Mouse (Mus musculus) large intestine, adult 2 months (tissue): ENCODE measurements around the gene Myrfl. TPM values are rescaled to one million over a fixed set of nuclear protein-coding genes. Genes with fewer than 3 reads are reported as not detected.

ENCODE experiments used
- DNase-seq: peaks from one replicate; pipeline ENCODE4 v3.0.0-alpha.2; 2012; ENCODE audit warnings: low read depth, low spot score
- WGBS: fragments of 180-500 bp; shearing (Covaris S2); methylation state at CpG from one replicate; pipeline ENCODE4 v1.1.7; 2018; 5-methylcytosine and 5-hydroxymethylcytosine counted together
- polyA plus RNA-seq: library from polyadenylated mRNA; depleted of rRNA; stranded (reverse); fragments of >200 nt; gene quantifications from 2 replicates; pipeline ENCODE4 v1.2.3, GENCODE M21; 2012

Gene Myrfl
- polyA plus RNA-seq, 1 experiment, result 25.9 TPM

DNA sequence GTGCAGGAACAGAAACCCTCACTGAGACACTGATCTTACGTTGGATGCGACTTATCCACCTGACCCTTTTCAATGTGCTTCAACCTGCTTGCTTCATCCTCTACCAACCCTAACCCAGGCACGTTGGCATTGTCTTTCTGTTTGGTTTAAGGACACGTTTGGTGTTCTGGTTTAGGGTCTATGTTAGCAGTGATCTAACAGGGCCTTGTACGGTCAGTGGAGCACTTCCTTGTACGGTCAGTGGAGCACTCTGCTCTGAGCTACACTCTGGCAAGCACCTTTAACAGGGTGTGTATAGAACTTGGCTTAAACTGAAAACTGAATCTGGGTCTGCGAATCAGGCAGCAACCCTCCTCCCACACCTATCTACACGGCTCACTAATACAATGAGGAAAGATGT lies 18.6 kb upstream of the Myrfl start:
- 87% methylated on average over 8 of the region's 8 CpGs for WGBS

GRCm38 (mm10) chr10:116914586-116914985 lies 17.9 kb upstream of the Myrfl start:
- WGBS, result 75% methylated on average over 9 of the region's 9 CpGs
- DNase-seq, result no peak

More for the DNA sequence above, 18.6 kb upstream of the Myrfl start:
- no peak for DNase-seq

- DNase-seq, result no peak
- 78% methylated on average over 17 of the region's 17 CpGs for WGBS
Observed at GRCm38 (mm10) chr10:116913647-116914273, 17.0 kb upstream of the Myrfl start.

DNA sequence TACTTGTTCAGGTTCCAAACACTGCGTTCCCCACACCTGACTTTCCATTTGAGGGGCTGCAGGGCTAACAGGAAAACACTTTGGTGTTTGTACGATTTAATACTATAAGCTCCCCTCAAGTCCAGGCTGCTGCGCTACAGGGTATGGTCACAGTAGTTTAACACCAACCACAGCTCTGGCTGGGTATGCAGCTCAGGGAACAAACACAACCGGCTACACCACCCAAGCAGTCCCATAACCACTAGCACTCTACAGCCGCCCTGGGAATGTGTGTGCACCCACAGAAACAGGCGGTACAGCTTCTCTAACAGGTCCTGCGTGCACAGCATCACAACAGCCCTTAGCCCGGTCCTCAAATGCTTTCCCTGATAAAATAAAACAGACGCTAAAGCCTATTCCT lies 16.1 kb upstream of the Myrfl start:
- no peak for DNase-seq
- WGBS, result 91% methylated on average over 9 of the region's 9 CpGs

GRCm38 (mm10) chr10:116908901-116909642 lies 12.4 kb upstream of the Myrfl start:
- no peak for DNase-seq
- WGBS, result 76% methylated on average over 15 of the region's 15 CpGs

DNA sequence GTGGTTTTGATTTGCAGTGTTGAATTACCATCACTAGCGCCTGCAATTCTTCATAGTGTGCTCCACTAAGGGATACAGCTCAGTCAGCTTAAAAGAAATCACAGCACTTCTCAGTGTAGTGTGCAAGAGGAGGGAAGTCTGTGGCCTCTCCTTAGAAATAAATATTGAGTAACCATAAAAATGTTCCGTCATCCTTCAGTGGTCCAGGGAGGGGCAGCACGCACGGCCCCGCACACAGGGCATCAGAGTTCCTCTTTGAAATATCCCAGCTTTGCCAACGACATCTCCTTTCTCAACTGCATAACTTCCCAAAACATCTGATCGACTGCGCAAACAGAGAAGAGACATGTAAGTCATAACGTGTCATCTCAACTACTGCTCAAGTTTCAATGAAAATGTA lies 10.1 kb upstream of the Myrfl start:
- WGBS, result 80% methylated on average over 9 of the region's 9 CpGs
- no peak for DNase-seq

GRCm38 (mm10) chr10:116904503-116904908 lies 7.8 kb upstream of the Myrfl start:
- no peak for DNase-seq

GRCm38 (mm10) chr10:116895108-116895833 lies 1.4 kb downstream of the Myrfl start:
- 91% methylated on average over 12 of the region's 12 CpGs for WGBS

More at GRCm38 (mm10) chr10:116904503-116904908, 7.8 kb upstream of the Myrfl start:
- WGBS, result 62% methylated on average over 10 of the region's 10 CpGs

GRCm38 (mm10) chr10:116894540-116894939 lies 2.2 kb downstream of the Myrfl start:
- DNase-seq, result no peak
- WGBS, result 80% methylated on average over 6 of the region's 6 CpGs

More at GRCm38 (mm10) chr10:116895108-116895833, 1.4 kb downstream of the Myrfl start:
- DNase-seq, result no peak

- peak; percentile 40 for DNase-seq
- 5% methylated on average over 3 of the region's 3 CpGs for WGBS
Observed at GRCm38 (mm10) chr10:116893753-116894152, 3.0 kb downstream of the Myrfl start.

- 69% methylated on average over 5 of the region's 5 CpGs for WGBS
- no peak for DNase-seq
Observed at GRCm38 (mm10) chr10:116890587-116890986, 6.1 kb downstream of the Myrfl start.

- no peak for DNase-seq
- WGBS, result 33% methylated on average over 3 of the region's 3 CpGs
Observed at GRCm38 (mm10) chr10:116884552-116884951, 12.2 kb downstream of the Myrfl start.

DNA sequence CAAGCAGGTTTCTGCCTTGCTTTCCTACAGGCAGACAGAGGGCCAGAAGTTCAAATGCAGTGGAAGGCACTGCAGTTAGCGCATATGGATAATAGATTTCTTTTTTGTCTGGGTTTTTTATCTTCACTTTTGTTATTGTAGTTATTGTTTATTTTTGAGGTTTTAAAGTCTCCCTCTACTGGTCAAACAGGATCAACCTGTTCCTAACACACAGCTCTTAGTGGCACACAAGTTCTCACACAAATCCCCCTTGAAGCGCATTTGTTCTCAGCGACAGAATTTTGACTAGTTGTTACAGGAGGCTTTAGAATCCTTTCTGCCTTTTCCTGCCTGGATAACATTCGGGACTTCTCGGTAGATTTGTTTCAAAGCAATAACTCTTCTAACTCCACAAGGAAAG lies 13.2 kb downstream of the Myrfl start:
- WGBS, result 32% methylated on average over 5 of the region's 5 CpGs
- DNase-seq, result no peak

- no peak for DNase-seq
- WGBS, result 72% methylated on average over 4 of the region's 4 CpGs
Observed at GRCm38 (mm10) chr10:116877436-116877835, 19.3 kb downstream of the Myrfl start.

GRCm38 (mm10) chr10:116874490-116874889 lies 22.2 kb downstream of the Myrfl start:
- DNase-seq, result no peak
- 24% methylated on average over 9 of the region's 9 CpGs for WGBS

- 53% methylated on average over 14 of the region's 14 CpGs for WGBS
- no peak for DNase-seq
Observed at GRCm38 (mm10) chr10:116872016-116872410, 24.7 kb downstream of the Myrfl start.

DNA sequence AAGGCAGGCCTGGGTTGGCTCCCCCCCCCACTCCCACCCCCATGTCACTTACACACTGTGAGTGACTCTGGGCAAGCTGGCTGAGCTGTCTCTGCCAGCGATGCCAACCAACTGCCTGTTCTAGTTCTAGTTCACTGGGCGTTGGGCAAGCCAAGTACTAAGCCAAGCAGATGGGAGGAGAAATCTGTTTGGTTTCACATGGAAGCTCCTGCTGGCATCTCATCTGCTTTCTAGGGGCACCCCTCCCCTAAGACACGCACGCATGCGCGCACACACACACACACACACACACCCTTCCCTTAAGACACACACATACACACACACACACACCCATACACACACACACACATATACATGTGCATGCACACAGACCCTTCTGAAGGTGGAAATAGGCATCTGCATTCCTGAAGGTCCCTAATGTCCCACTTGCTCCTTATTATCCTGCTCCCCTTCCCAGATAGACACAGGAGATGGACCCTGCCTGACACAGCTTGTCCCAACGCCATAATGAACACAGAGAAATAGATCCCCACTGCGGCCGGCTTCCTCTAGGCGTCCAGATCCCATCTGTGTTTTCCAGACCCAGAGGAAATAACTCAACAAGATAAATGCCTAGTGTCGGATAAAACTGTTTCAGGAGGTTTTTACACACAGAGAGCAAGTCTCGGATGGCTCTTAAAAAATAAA lies 25.2 kb downstream of the Myrfl start:
- 81% methylated on average over 12 of the region's 12 CpGs for WGBS
- DNase-seq, result no peak

GRCm38 (mm10) chr10:116870819-116871218 lies 25.9 kb downstream of the Myrfl start:
- no peak for DNase-seq
- WGBS, result 88% methylated on average over 6 of the region's 6 CpGs

DNA sequence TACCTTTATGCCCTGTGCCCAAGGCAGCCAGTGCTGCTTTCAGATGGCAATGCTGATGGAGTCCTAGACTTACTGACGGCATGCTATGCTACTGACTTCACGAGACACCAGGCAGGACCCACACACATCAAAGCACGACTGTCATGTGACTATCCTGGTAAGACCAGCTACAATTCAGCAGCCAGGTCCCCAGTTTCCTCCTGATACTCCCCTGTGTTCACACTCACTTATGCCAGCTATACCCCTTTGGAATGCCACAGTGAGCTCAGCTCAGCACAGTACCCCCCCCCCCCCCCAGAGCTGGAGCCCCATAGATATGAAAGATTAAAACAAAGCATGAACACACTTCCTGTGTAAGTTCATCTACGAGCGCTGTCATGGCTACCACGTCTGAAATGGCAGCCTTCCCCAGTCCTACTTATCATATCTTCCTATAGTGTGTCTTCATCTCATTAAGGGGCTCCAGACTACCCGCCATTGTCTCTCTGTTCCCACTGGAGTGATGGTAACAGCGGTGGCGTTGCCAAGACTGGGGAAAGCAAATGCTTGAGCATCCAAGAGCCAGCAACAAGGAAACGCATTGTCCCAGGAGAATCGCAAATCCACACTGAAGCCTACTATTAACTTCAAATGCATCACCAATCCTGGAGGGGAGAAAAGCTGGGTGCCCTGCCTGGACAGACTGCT lies 43.4 kb downstream of the Myrfl start:
- 81% methylated on average over 11 of the region's 11 CpGs for WGBS
- DNase-seq, result no peak
